Mouse (Mus musculus) embryonic facial prominence, embryonic 15.5 days (tissue): Measurements from ENCODE around the gene Nwd1. TPM values are rescaled to one million over a fixed set of nuclear protein-coding genes. Genes with fewer than 3 reads are reported as not detected.

Experiments used
- ATAC-seq: fragments of 200-750 bp; cut with Nextera tagmentation; 2 replicates; pipeline ENCODE4 v1.8.0; 2017; ENCODE audit warnings: low read depth, moderate TSS enrichment; ENCODE audit not compliant: insufficient number of reproducible peaks, low FRiP score, low TSS enrichment
- H3K27ac ChIP-seq: fragments of 300-500 bp; sonication (generic); replicated peaks from 2 replicates; pipeline ENCODE4 v1.5.1; 2015; ENCODE audit warnings: mild to moderate bottlenecking, inconsistent platforms
- H3K27me3 ChIP-seq: fragments of 300-500 bp; sonication (generic); 2 replicates; pipeline ENCODE4 v1.6.1; 2015; ENCODE audit warnings: inconsistent platforms
- H3K36me3 ChIP-seq: fragments of 300-500 bp; sonication (generic); 2 replicates; pipeline ENCODE4 v1.6.1; 2015; ENCODE audit warnings: mild to moderate bottlenecking, inconsistent platforms
- H3K4me1 ChIP-seq: fragments of 300-500 bp; sonication (generic); 2 replicates; pipeline ENCODE4 v1.6.1; 2015; ENCODE audit warnings: inconsistent platforms
- H3K4me2 ChIP-seq: fragments of 300-500 bp; sonication (generic); replicated peaks from 2 replicates; pipeline ENCODE4 v1.6.1; 2015; ENCODE audit warnings: mild to moderate bottlenecking, inconsistent platforms
- H3K4me3 ChIP-seq: fragments of 300-500 bp; sonication (generic); replicated peaks from 2 replicates; pipeline ENCODE4 v1.5.1; 2015; ENCODE audit warnings: mild to moderate bottlenecking, inconsistent platforms
- H3K9ac ChIP-seq: fragments of 300-500 bp; sonication (generic); 2 replicates; pipeline ENCODE4 v1.6.1; 2015; ENCODE audit warnings: inconsistent platforms
- H3K9me3 ChIP-seq: fragments of 300-500 bp; sonication (generic); replicated peaks from 2 replicates; pipeline ENCODE4 v1.6.1; 2016; ENCODE audit warnings: inconsistent platforms
- WGBS: fragments of 180-500 bp; shearing (Covaris S2); methylation state at CpG from one replicate; pipeline ENCODE4 v1.1.7; 2015; 5-methylcytosine and 5-hydroxymethylcytosine counted together
- polyA plus RNA-seq: library from polyadenylated mRNA; unstranded; fragments of >200 nt; fragmentation: Nextera tagmentation; extraction: Ambion mirVana; gene quantifications from 2 replicates; pipeline ENCODE4 v1.2.1, GENCODE M21; 2015

Nwd1 gene
- polyA plus RNA-seq, 1 experiment from 2014 or later = 0.27 TPM

DNA sequence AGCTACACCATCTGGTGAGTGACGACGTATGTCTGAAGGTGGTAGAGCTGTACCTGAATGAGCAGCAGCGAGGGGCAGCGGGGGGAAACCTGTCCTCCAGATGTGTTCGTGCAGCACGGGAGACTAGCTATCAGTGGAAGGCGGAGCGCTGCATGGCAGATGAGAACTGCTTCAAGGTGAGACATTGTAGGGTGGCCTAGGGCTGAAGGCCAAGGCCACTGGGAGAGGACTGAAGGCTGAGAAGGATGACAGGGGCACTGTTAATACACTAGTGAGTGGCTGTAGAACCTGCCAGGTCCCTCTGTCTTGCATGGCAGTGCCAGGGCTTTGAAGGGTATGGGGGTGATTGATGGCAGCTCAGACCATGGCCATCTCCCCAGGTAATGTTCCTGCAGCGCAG, 106.7 kb downstream of the Nwd1 start:
- Histone ChIP-seq H3K4me1 (no peaks in the 10 kb centered on the region), H3K36me3 (peaks cover 94% of the 10 kb centered on the region), H3K27ac (no peak overlapping the region), H3K9me3 (no peaks in the 10 kb centered on the region), H3K9ac (no peak overlapping the region), H3K27me3 (no peaks in the 10 kb centered on the region), H3K4me3 (no peak overlapping the region), H3K4me2 (no peak overlapping the region)
- 93% methylated on average over 9 of the region's 9 CpGs for WGBS
- ATAC-seq = no peak

GRCm38 (mm10) chr8:72753781-72754180, 107.3 kb downstream of the Nwd1 start:
- 93% methylated on average over 2 of the region's 2 CpGs for WGBS
- H3K27ac ChIP-seq = no peak overlapping the region
- H3K4me1 ChIP-seq = no peaks in the 10 kb centered on the region
- no peak for ATAC-seq
- no peak overlapping the region for H3K4me3 ChIP-seq
- H3K4me2 ChIP-seq = no peak overlapping the region
- H3K36me3 ChIP-seq = peaks cover 94% of the 10 kb centered on the region
- no peak overlapping the region for H3K9ac ChIP-seq
- no peaks in the 10 kb centered on the region for H3K9me3 ChIP-seq
- no peaks in the 10 kb centered on the region for H3K27me3 ChIP-seq

DNA sequence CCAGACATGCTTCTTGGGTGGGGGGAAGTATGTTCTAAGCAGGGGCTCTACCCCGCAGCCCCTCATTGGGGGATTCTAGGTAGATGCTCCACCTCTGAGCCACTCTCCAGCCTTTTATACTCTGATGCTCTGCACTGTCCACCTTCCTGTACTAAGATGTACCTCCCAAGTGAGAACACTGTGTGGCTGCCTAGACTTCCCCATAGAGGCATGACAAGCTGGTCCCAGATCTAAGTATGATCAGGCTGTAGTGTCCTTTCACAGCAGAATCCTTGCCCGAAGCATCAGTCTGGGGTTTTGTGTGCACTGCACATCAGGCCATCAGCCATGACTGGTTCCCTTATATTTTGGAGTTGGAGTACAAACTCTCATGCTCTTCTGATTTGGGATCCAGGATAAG, 109.5 kb downstream of the Nwd1 start:
- no peaks in the 10 kb centered on the region for H3K9me3 ChIP-seq
- H3K4me3 ChIP-seq = no peak overlapping the region
- WGBS = 94% methylated on average over 2 of the region's 2 CpGs
- H3K9ac ChIP-seq = no peak overlapping the region
- H3K4me2 ChIP-seq = no peak overlapping the region
- no peak overlapping the region for H3K27ac ChIP-seq
- no peak; the same call in 1 of the 2 replicates for ATAC-seq
- H3K27me3 ChIP-seq = no peaks in the 10 kb centered on the region
- no peaks in the 10 kb centered on the region for H3K4me1 ChIP-seq
- peaks cover 78% of the 10 kb centered on the region for H3K36me3 ChIP-seq

DNA sequence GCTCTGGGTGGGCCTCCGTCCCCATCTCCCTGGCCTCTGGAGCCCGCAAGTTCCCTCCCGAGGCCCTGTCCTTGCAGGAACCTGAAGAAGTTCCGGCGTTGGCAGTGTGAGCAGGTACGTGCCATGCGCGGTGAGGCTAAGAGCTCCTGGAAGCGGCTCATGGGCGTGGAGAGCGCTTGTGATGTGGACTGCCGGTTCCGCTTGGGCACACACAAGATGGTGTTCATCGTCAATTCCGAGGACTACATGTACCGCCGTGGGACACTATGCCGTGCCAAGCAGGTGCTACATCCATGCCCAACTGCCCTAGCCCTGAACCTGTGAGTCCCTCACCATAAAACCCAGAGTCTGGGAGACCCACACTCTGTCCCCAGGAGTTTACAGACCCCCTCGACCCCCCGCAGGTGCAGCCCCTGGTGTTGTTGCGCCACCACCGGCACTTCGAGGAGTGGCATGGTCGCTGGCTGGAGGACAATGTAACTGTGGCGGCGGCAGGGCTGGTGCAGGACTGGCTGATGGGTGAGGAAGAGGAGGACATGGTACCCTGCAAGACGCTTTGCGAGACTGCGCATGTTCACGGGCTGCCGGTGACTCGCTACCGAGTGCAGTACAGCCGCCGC, 110.4 kb downstream of the Nwd1 start:
- Histone ChIP-seq H3K27ac (no peak overlapping the region), H3K9ac (no peak overlapping the region), H3K4me3 (no peak overlapping the region), H3K27me3 (no peaks in the 10 kb centered on the region), H3K9me3 (no peaks in the 10 kb centered on the region), H3K36me3 (peaks cover 70% of the 10 kb centered on the region), H3K4me2 (no peak overlapping the region), H3K4me1 (no peaks in the 10 kb centered on the region)
- WGBS = 95% methylated on average over 35 of the region's 35 CpGs
- ATAC-seq = 0 out of 2 replicates have a peak, but pooled peaks have one; percentile 2

DNA sequence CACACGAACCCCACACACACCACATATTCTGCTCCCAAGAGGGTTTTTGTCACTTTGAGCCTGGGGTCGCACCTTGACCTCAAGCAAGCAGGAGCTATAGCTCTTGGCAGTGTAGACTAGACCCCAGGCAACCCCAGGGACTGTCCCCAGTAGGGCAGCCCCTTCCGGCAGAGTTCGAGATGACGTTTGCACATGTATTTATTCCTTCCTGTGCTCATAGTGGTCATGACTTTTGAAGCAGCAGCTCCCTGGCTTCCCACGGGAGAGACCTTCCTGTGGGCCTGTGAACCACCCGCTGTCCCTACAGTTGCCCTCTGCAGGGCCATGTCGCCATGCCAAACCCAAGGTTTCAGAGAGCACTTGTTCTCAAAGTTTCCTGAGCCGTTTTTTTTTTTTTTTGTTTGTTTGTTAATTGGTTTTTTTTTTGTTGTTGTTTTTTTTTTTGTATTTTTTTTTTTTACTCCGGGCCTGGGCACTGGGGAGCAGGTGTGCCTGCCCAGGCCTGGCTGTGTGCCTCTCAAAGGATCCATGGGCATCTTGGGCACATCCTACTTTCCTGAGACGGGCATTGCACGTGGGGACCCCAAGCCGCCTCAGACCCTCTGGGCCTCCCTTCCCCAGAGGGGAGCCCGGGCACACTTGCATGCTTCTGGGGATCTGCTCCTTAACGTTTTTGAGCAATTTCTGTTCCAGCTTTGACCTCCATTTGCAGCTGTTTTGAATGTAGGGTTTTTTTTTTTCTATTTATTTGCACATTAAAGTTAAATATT, 111.1 kb downstream of the Nwd1 start:
- Histone ChIP-seq H3K36me3 (peaks cover 63% of the 10 kb centered on the region), H3K4me2 (no peak overlapping the region), H3K9me3 (no peaks in the 10 kb centered on the region), H3K4me1 (no peaks in the 10 kb centered on the region), H3K27ac (no peak overlapping the region), H3K9ac (no peak overlapping the region), H3K27me3 (no peaks in the 10 kb centered on the region), H3K4me3 (no peak overlapping the region)
- ATAC-seq = no peak
- WGBS = 93% methylated on average over 15 of the region's 15 CpGs

GRCm38 (mm10) chr8:72758310-72758709, 111.8 kb downstream of the Nwd1 start:
- H3K9ac ChIP-seq = no peak overlapping the region
- ATAC-seq = no peak
- no peak overlapping the region for H3K27ac ChIP-seq
- H3K27me3 ChIP-seq = no peaks in the 10 kb centered on the region
- H3K4me2 ChIP-seq = no peak overlapping the region
- no peaks in the 10 kb centered on the region for H3K9me3 ChIP-seq
- H3K36me3 ChIP-seq = peaks cover 56% of the 10 kb centered on the region
- no peak overlapping the region for H3K4me3 ChIP-seq
- no peaks in the 10 kb centered on the region for H3K4me1 ChIP-seq

DNA sequence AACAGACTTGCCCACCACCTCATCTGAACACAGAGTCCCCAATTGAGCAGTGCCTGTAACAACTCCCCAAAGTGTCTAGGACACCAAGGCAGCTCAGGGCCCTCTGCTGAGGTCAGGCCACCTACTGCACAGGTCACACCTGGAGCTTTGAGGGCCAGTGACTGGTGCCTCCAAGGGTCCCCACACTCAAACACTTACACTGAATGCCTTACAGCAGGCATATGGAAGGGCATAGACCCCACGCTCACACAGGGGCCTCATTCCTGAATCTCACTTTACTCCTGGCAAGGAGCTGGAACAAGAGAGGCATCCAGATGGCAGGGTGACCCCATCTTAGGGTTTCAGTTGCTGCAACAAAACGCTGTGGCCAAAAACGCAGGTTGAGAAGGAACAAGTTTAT, 113.7 kb downstream of the Nwd1 start:
- no peak overlapping the region for H3K4me2 ChIP-seq
- no peak for ATAC-seq
- no peak overlapping the region for H3K27ac ChIP-seq
- no peaks in the 10 kb centered on the region for H3K9me3 ChIP-seq
- H3K4me1 ChIP-seq = no peaks in the 10 kb centered on the region
- WGBS = 78% methylated on average over 3 of the region's 3 CpGs
- no peak overlapping the region for H3K9ac ChIP-seq
- H3K27me3 ChIP-seq = no peaks in the 10 kb centered on the region
- peaks cover 42% of the 10 kb centered on the region for H3K36me3 ChIP-seq
- no peak overlapping the region for H3K4me3 ChIP-seq

DNA sequence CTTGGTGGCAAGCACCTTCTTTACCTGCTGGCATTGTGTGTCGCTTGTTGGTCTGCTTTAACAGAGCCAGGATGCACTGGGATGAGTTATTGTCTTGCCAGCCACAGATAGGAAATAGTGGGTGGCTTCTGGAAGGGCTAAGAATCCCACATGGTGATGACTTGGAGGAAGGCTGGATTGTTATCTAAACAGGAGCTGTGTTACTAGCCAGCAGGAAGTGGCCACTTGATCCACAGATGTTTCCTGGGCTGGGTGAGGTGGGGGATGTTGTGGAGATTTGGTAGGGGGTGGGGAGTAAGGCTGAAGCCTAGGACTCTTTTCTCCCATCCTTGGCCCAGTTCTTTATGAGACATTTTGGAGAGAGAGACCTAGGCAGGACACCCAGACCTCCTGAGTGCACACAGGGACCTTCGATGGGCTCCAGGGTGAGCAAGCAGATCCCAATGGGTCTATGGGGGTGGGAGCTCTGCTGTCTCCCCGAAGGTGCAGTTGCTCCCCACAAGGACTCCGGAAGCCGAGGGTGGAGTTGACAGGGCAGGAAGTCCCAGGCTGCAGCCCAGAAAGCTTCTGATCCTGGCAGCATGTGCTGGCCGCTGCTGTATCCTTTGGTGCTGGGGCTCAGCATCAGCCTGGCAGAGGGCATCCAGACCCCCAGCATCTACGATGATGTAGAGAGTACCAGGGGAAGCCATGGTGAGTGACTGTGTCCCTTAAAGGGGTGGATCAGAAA, 115.0 kb downstream of the Nwd1 start, which contains the start of gene F2rl3:
TSS of gene F2rl3 (plus strand) at position 559 of the 730 bp plus-strand sequence.
- Histone ChIP-seq H3K4me3 (no peak within 1 kb of the TSS), H3K9me3 (no peaks in the 10 kb centered on the region), H3K4me1 (no peaks in the 10 kb centered on the region), H3K36me3 (peaks cover 29% of the 10 kb centered on the region), H3K27me3 (no peaks in the 10 kb centered on the region), H3K9ac (no peak within 1 kb of the TSS), H3K4me2 (no peak within 1 kb of the TSS), H3K27ac (no peak within 1 kb of the TSS)
- WGBS = 68% methylated on average over 7 of the region's 7 CpGs
- ATAC-seq = no peak

DNA sequence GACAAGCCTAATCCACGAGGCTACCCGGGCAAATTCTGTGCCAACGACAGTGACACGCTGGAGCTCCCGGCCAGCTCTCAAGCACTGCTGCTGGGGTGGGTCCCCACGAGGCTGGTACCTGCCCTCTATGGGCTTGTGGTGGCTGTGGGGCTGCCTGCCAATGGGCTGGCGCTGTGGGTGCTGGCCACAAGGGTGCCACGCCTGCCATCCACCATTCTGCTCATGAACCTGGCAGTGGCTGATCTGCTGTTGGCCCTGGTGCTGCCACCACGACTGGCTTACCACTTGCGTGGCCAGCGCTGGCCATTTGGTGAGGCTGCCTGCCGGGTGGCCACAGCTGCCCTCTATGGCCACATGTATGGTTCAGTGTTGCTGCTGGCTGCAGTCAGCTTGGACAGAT, 115.8 kb downstream of the Nwd1 start:
- H3K27ac ChIP-seq = no peak overlapping the region
- no peaks in the 10 kb centered on the region for H3K27me3 ChIP-seq
- no peak overlapping the region for H3K4me2 ChIP-seq
- peaks cover 21% of the 10 kb centered on the region for H3K36me3 ChIP-seq
- WGBS = 89% methylated on average over 12 of the region's 12 CpGs
- no peak overlapping the region for H3K4me3 ChIP-seq
- H3K9me3 ChIP-seq = no peaks in the 10 kb centered on the region
- no peak for ATAC-seq
- no peak overlapping the region for H3K9ac ChIP-seq
- no peaks in the 10 kb centered on the region for H3K4me1 ChIP-seq

- no peaks in the 10 kb centered on the region for H3K4me1 ChIP-seq
- H3K9me3 ChIP-seq = no peaks in the 10 kb centered on the region
- WGBS = 75% methylated on average over 4 of the region's 4 CpGs
- no peak overlapping the region for H3K4me3 ChIP-seq
- H3K4me2 ChIP-seq = no peak overlapping the region
- no peaks in the 10 kb centered on the region for H3K36me3 ChIP-seq
- no peak overlapping the region for H3K9ac ChIP-seq
- ATAC-seq = no peak; the same call in 1 of the 2 replicates
- H3K27ac ChIP-seq = no peak overlapping the region
- H3K27me3 ChIP-seq = no peaks in the 10 kb centered on the region
These were observed 119.2 kb downstream of the Nwd1 start for GRCm38 (mm10) chr8:72765696-72766095.

DNA sequence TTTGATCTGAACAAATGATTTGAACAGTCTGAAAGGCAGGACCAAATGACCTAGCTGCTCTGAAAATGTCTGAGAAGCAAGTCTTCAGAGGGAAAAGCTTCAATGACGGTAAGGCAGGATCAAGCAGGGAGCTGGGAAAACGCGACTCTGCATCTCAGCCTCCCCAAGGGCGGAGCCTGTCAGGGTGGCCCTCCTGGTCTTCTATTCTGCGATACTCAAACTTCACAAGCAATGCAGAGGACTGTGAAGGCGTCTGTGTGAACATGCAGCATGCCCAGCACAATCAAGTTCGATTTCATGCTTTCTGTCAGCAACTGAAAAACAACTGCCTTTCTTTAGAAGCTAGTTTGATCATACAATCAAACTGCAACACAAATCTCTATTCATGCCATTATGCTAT, 120.3 kb downstream of the Nwd1 start:
- Histone ChIP-seq H3K4me3 (no peak overlapping the region), H3K36me3 (no peaks in the 10 kb centered on the region), H3K4me1 (no peaks in the 10 kb centered on the region), H3K4me2 (no peak overlapping the region), H3K9ac (no peak overlapping the region), H3K27ac (no peak overlapping the region), H3K27me3 (no peaks in the 10 kb centered on the region), H3K9me3 (no peaks in the 10 kb centered on the region)
- 24% methylated on average over 7 of the region's 7 CpGs for WGBS
- no peak for ATAC-seq
